Mouse (Mus musculus): ENCODE measurements around the gene Galns. TPM values are rescaled to one million over a fixed set of nuclear protein-coding genes. Genes with fewer than 3 reads are reported as not detected.

Galns gene
- total and polyA plus RNA-seq, 2 experiments from 2014 or later = 10.9 to 12.1 TPM

DNA sequence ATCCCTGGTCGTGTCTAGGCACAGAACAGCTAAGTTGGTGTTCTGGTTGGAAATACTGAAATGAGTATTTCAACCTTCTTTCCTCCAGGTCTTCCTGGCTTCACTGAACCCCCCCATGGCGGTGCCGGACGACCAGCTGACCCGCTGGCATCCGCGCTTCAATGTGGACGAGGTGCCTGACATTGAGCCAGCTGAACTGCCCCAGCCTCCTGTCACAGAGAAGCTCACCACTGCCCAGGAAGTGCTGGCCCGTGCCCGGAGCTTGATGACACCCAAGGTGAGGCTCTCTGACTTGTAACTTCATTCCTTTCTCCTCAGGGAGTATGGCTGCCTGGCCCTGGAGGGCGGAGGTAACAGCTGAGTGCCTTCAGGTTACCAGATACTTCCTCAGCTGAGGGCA is 40.1 kb downstream of the Galns start:
- Histone ChIP-seq H3K36me3 (ENCODE audit: insufficient read depth, low read length) (peaks cover 5% of the 10 kb centered on the region; the same call in 1 of the 2 replicates), H3K27ac (ENCODE audit: low read depth, low read length) (no peak overlapping the region), H3K4me2 (ENCODE audit: low read depth, low read length, poor library complexity, severe bottlenecking) (no peak overlapping the region), H3K9me3 (ENCODE audit: low read length) (no peaks in the 10 kb centered on the region), H3K4me3 (ENCODE audit: low read depth, low read length) (no peak overlapping the region), H3K4me1 (ENCODE audit: insufficient read depth, low read length) (peaks cover 26% of the 10 kb centered on the region), H3K9ac (replicated peaks; ENCODE audit: low read length, poor library complexity, severe bottlenecking) (no peak overlapping the region), H3K27me3 (ENCODE audit: insufficient read depth, low read length) (no peaks in the 10 kb centered on the region)
- DNase-seq (ENCODE audit: low spot score) = no peak
- no peak for TF ChIP-seq CTCF (IDR thresholded peaks at IDR 0.05)
- 94% methylated on average over 11 of the region's 11 CpGs for WGBS
- ATAC-seq (ENCODE audit: low FRiP score) = no peak

DNA sequence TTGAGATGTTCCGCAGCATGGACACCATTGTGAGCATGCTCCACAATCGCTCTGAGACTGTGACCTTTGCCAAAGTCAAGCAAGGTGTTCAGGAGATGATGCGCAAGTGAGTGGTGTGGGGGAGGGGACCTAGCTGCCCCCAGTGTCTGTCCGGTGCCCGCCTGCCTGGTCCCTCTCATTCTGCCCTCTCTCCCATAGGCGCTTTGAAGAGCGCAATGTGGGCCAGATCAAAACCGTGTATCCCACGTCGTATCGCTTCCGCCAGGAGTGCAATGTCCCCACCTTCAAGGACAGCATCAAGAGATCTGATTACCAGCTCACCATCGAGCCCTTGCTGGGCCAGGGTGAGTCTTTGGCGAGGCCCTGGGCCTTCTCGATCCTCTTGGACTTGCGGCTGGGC is 41.3 kb downstream of the Galns start:
- H3K9me3 ChIP-seq (ENCODE audit: low read length) = no peaks in the 10 kb centered on the region
- H3K4me3 ChIP-seq (ENCODE audit: low read depth, low read length) = no peak overlapping the region
- DNase-seq (ENCODE audit: low spot score) = no peak
- 97% methylated on average over 16 of the region's 16 CpGs for WGBS
- no peaks in the 10 kb centered on the region for H3K27me3 ChIP-seq (ENCODE audit: insufficient read depth, low read length)
- H3K4me2 ChIP-seq (ENCODE audit: low read depth, low read length, poor library complexity, severe bottlenecking) = no peak overlapping the region
- peaks cover 15% of the 10 kb centered on the region for H3K4me1 ChIP-seq (ENCODE audit: insufficient read depth, low read length)
- no peak for TF ChIP-seq CTCF (IDR thresholded peaks at IDR 0.05)
- H3K27ac ChIP-seq (ENCODE audit: low read depth, low read length) = no peak overlapping the region
- H3K36me3 ChIP-seq (ENCODE audit: insufficient read depth, low read length) = peaks cover 5% of the 10 kb centered on the region; the same call in 1 of the 2 replicates
- no peak for ATAC-seq (ENCODE audit: low FRiP score)
- no peak overlapping the region for H3K9ac ChIP-seq (replicated peaks; ENCODE audit: low read length, poor library complexity, severe bottlenecking)

DNA sequence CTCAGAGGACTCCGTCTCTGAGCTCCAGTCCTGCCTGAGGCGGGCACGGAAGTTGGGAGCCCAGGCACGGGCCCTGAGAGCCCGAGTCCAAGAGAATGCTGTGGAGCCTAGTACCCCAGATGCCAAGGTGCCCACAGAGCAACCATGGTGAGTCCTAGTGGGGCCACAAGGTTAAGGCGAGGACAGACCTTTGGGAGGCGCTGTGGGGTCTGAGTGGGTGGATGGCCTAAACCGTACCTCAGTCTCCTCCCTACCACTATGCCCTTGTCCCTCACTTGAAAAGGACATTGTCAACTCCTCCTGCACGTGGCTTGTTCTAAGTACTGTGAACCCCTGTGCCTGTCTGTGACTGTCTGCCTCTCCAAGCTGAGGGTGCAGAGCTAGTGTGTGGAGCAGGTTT is 41.9 kb downstream of the Galns start:
- H3K4me1 ChIP-seq (ENCODE audit: insufficient read depth, low read length) = peaks cover 15% of the 10 kb centered on the region
- no peak for ATAC-seq (ENCODE audit: low FRiP score)
- 76% methylated on average over 9 of the region's 9 CpGs for WGBS
- no peak overlapping the region for H3K4me3 ChIP-seq (ENCODE audit: low read depth, low read length)
- no peak overlapping the region for H3K27ac ChIP-seq (ENCODE audit: low read depth, low read length)
- TF ChIP-seq CTCF (IDR thresholded peaks at IDR 0.05) = no peak
- no peak for DNase-seq (ENCODE audit: low spot score)
- H3K36me3 ChIP-seq (ENCODE audit: insufficient read depth, low read length) = 0 out of 2 replicates have a peak, but pooled peaks cover 5% of the 10 kb centered on the region
- no peak overlapping the region for H3K4me2 ChIP-seq (ENCODE audit: low read depth, low read length, poor library complexity, severe bottlenecking)
- no peaks in the 10 kb centered on the region for H3K27me3 ChIP-seq (ENCODE audit: insufficient read depth, low read length)
- no peaks in the 10 kb centered on the region for H3K9me3 ChIP-seq (ENCODE audit: low read length)
- H3K9ac ChIP-seq (replicated peaks; ENCODE audit: low read length, poor library complexity, severe bottlenecking) = no peak overlapping the region

DNA sequence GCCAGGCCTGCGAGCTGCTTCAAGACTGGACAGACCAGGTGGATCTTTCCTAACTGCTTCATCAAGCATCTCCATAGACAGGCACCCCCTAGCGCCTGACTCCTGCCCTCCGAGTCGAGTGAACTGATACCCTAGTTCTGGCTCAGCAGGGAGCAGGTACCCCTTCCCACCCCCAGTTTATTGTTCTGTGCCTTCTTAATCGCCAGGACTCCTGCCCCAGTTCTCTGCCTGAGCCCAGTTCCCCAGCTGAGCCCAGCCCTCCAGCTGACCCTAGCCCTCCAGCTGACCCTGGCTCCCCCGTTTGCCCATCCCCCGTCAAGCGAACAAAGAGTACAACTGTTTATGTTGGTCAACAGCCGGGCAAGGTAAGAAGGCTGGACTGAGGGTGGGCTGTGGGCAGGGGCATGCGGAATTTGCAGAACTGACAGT is 42.4 kb downstream of the Galns start:
- 0 out of 2 replicates have a peak, but pooled peaks have one; percentile 14 for TF ChIP-seq CTCF (IDR thresholded peaks at IDR 0.05)
- H3K9me3 ChIP-seq (ENCODE audit: low read length) = no peaks in the 10 kb centered on the region
- no peak overlapping the region for H3K27ac ChIP-seq (ENCODE audit: low read depth, low read length)
- peaks cover 15% of the 10 kb centered on the region for H3K4me1 ChIP-seq (ENCODE audit: insufficient read depth, low read length)
- DNase-seq (ENCODE audit: low spot score) = no peak
- ATAC-seq (ENCODE audit: low FRiP score) = no peak
- 0 out of 2 replicates have a peak, but pooled peaks cover 5% of the 10 kb centered on the region for H3K36me3 ChIP-seq (ENCODE audit: insufficient read depth, low read length)
- no peak overlapping the region for H3K9ac ChIP-seq (replicated peaks; ENCODE audit: low read length, poor library complexity, severe bottlenecking)
- 19% methylated on average over 10 of the region's 10 CpGs for WGBS
- H3K4me2 ChIP-seq (ENCODE audit: low read depth, low read length, poor library complexity, severe bottlenecking) = peak overlapping the region; percentile 91
- H3K4me3 ChIP-seq (ENCODE audit: low read depth, low read length) = no peak overlapping the region
- no peaks in the 10 kb centered on the region for H3K27me3 ChIP-seq (ENCODE audit: insufficient read depth, low read length)

DNA sequence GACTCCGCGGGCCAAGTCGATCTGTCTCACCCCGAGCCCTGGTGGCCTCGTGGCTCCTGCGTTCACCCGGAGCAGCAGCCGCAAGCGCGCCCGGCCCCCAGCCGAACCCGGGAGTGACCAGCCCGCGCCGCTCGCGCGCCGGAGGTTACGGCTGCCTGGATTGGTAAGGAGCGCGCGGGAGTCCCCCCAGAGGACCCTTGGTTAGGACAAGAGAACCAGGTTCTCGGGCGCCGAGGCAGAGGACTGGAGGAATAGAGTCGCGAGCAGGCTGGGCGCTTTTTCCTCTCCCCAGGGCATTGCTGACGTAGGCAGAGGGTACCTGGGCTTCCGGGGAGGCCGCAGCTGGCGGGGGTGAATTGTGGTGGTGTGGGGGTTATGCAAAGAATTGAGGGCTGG is 43.2 kb downstream of the Galns start:
- Histone ChIP-seq H3K36me3 (ENCODE audit: insufficient read depth, low read length) (0 out of 2 replicates have a peak, but pooled peaks cover 5% of the 10 kb centered on the region), H3K9me3 (ENCODE audit: low read length) (no peaks in the 10 kb centered on the region), H3K4me2 (ENCODE audit: low read depth, low read length, poor library complexity, severe bottlenecking) (peak overlapping the region; percentile 91), H3K27me3 (ENCODE audit: insufficient read depth, low read length) (no peaks in the 10 kb centered on the region), H3K9ac (replicated peaks; ENCODE audit: low read length, poor library complexity, severe bottlenecking) (peak overlapping the region; percentile 79), H3K4me1 (ENCODE audit: insufficient read depth, low read length) (peaks cover 15% of the 10 kb centered on the region), H3K4me3 (ENCODE audit: low read depth, low read length) (peak overlapping the region; percentile 77), H3K27ac (ENCODE audit: low read depth, low read length) (peak overlapping the region; percentile 51)
- DNase-seq (ENCODE audit: low spot score) (peak; percentile 29), ATAC-seq (ENCODE audit: low FRiP score) (peak; percentile 31)
- TF ChIP-seq CTCF (IDR thresholded peaks at IDR 0.05) = no peak
- WGBS = under 1% methylated on average over 30 of the region's 34 CpGs

DNA sequence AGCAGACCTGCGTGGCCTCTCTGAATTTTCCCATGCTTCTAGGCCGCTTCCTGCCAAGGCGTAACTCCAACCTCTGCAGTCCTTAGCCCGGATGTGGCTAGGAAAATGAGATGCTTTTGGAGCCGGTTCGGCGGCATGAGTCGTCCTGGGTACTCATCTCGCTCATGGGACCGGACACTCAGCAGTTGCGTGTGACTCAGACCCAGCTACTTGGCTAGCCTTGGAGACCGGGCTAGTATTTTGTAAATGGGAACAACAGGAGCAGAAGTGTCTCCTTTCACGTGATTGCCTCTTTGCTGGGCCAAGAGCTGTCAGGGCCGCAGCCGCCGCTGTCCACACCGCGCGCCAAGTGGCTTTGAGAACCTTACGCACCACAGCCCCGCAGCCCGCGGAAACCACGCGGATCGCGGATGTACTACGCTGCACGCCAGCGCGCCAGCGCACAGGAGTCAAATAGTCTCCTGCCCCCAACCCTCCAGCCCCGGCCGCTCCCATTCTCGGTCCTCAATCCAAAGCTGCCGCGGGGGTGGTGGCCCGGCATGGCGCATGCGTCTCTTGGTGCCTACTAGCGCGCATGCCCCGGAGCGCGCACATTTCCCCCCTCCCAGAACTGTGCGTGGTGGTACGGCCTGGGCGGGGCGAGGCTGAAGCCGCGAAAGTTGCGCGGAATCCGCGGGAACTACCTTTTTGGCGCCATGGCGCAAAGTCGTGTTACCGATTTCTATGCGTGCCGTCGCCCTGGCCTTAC is 43.7 kb downstream of the Galns start, which contains the start of gene Cdt1:
Gene Cdt1 (plus strand): TSS at position 655 of the 748 bp plus-strand sequence.
- no peaks in the 10 kb centered on the region for H3K27me3 ChIP-seq (ENCODE audit: insufficient read depth, low read length)
- peak within 1 kb of the TSS; percentile 77 for H3K4me3 ChIP-seq (ENCODE audit: low read depth, low read length)
- peak within 1 kb of the TSS; percentile 87 for H3K27ac ChIP-seq (ENCODE audit: low read depth, low read length)
- WGBS = under 1% methylated on average over 62 of the region's 62 CpGs
- ATAC-seq (ENCODE audit: low FRiP score) (peak; percentile 96), DNase-seq (ENCODE audit: low spot score) (peak; percentile 97)
- H3K4me2 ChIP-seq (ENCODE audit: low read depth, low read length, poor library complexity, severe bottlenecking) = peak within 1 kb of the TSS; percentile 91
- TF ChIP-seq CTCF (IDR thresholded peaks at IDR 0.05) = peak; percentile 1; the same call in 1 of the 2 replicates
- H3K36me3 ChIP-seq (ENCODE audit: insufficient read depth, low read length) = 0 out of 2 replicates have a peak, but pooled peaks cover 5% of the 10 kb centered on the region
- peaks cover 15% of the 10 kb centered on the region for H3K4me1 ChIP-seq (ENCODE audit: insufficient read depth, low read length)
- no peaks in the 10 kb centered on the region for H3K9me3 ChIP-seq (ENCODE audit: low read length)
- H3K9ac ChIP-seq (replicated peaks; ENCODE audit: low read length, poor library complexity, severe bottlenecking) = peak within 1 kb of the TSS; percentile 79

Measured in midbrain, postnatal 0 days (tissue).